Mouse (Mus musculus) forebrain, postnatal 0 days (tissue): ENCODE measurements around the gene Faap100. TPM values are rescaled to one million over a fixed set of nuclear protein-coding genes. Genes with fewer than 3 reads are reported as not detected.

Experiments
- ATAC-seq: fragments of 200-750 bp; cut with Nextera tagmentation; 2 replicates; pipeline ENCODE4 v1.8.0; 2017; ENCODE audit warnings: mild to moderate bottlenecking, moderate library complexity
- DNase-seq: peaks from one replicate; pipeline ENCODE4 v3.0.0-alpha.2; 2015
- H3K27ac ChIP-seq: fragments of 300-500 bp; sonication (generic); 2 replicates; pipeline ENCODE4 v1.5.1; 2014; ENCODE audit warnings: low read depth, mild to moderate bottlenecking, antibody characterized with exemption, low read length, moderate library complexity, mixed read lengths
- H3K27me3 ChIP-seq: fragments of 300-500 bp; sonication (generic); 2 replicates; pipeline ENCODE4 v1.6.1; 2014; ENCODE audit warnings: mild to moderate bottlenecking, low read length, mixed read lengths; ENCODE audit not compliant: insufficient read depth
- H3K36me3 ChIP-seq: fragments of 300-500 bp; sonication (generic); 2 replicates; pipeline ENCODE4 v1.6.1; 2014; ENCODE audit warnings: mild to moderate bottlenecking, moderate library complexity; ENCODE audit not compliant: insufficient read depth
- H3K4me1 ChIP-seq: fragments of 300-500 bp; sonication (generic); 2 replicates; pipeline ENCODE4 v1.6.1; 2014; ENCODE audit warnings: antibody characterized with exemption; ENCODE audit not compliant: insufficient read depth
- H3K4me2 ChIP-seq: fragments of 300-500 bp; sonication (generic); 2 replicates; pipeline ENCODE4 v1.6.1; 2014; ENCODE audit warnings: low read depth, mild to moderate bottlenecking, moderate library complexity
- H3K4me3 ChIP-seq: fragments of 300-500 bp; sonication (generic); 2 replicates; pipeline ENCODE4 v1.5.1; 2014; ENCODE audit warnings: low read depth, low read length, mixed read lengths
- H3K9ac ChIP-seq: fragments of 300-500 bp; sonication (generic); 2 replicates; pipeline ENCODE4 v1.6.1; 2014; ENCODE audit warnings: mild to moderate bottlenecking
- H3K9me3 ChIP-seq: fragments of 300-500 bp; sonication (generic); 2 replicates; pipeline ENCODE4 v1.6.1; 2016; ENCODE audit warnings: low read length
- CTCF ChIP-seq: sonication (generic); IDR thresholded peaks from 2 replicates; pipeline ENCODE4 v1.5.1; 2016; ENCODE audit warnings: antibody characterized with exemption, control low read depth, low read depth
- WGBS: fragments of 180-500 bp; shearing (Covaris S2); extraction: QIAGEN DNeasy Blood & Tissue Kit; methylation state at CpG from one replicate; pipeline ENCODE4 v1.1.7; 2014; 5-methylcytosine and 5-hydroxymethylcytosine counted together
- microRNA-seq, 2 experiments: library from miRNA; unstranded; fragments of <30 nt; microRNA quantifications; one replicate each; pipeline ENCODE4; 2016
- polyA plus RNA-seq: library from polyadenylated mRNA; unstranded; fragments of >200 nt; fragmentation: Nextera tagmentation; extraction: Ambion mirVana; gene quantifications from 2 replicates; pipeline ENCODE4 v1.2.1, GENCODE M21; 2015
- total RNA-seq: library from RNA; depleted of rRNA; stranded (reverse); fragments of >200 nt; gene quantifications from 2 replicates; pipeline ENCODE4 v1.2.3, GENCODE M21; 2014; rRNA removed

Gene Faap100
- total and polyA plus RNA-seq, 2 experiments from 2014 or later: 97.8 to 132 TPM

DNA sequence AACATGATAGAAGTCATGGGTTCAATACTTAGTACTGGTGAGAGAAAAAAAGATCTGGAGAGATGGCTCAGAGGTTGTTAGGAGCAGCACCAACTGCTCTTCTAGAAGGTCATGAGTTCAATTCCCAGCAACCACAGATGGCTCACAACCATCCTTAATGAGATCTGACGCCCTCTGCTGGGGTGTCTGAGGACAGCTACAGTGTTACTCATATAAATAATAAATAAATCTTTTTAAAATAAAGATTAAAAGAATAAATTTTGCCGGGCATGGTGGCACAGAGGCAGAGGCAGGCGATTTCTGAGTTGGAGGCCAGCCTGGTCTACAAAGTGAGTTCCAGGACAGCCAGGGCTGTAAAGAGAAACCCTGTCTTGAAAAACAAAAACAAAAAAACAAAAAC, 39.8 kb downstream of the Faap100 start:
- H3K9ac ChIP-seq: no peak overlapping the region
- no peaks in the 10 kb centered on the region for H3K27me3 ChIP-seq
- ATAC-seq (no peak), DNase-seq (no peak)
- no peak for TF ChIP-seq CTCF
- H3K4me3 ChIP-seq: no peak overlapping the region
- H3K36me3 ChIP-seq: no peaks in the 10 kb centered on the region
- no peak overlapping the region for H3K4me2 ChIP-seq
- H3K9me3 ChIP-seq: no peaks in the 10 kb centered on the region
- no peak overlapping the region for H3K27ac ChIP-seq
- 74% methylated on average over 3 of the region's 3 CpGs for WGBS
- H3K4me1 ChIP-seq: no peaks in the 10 kb centered on the region

- no peak overlapping the region for H3K9ac ChIP-seq
- WGBS: 33% methylated on average over 2 of the region's 2 CpGs
- no peak for DNase-seq
These were observed 41.1 kb downstream of the Faap100 start for GRCm38 (mm10) chr11:120337447-120337846.

GRCm38 (mm10) chr11:120335431-120336021, 43.0 kb downstream of the Faap100 start:
- Histone ChIP-seq H3K9me3 (no peaks in the 10 kb centered on the region), H3K36me3 (no peaks in the 10 kb centered on the region), H3K4me3 (no peak overlapping the region), H3K27me3 (no peaks in the 10 kb centered on the region), H3K9ac (no peak overlapping the region), H3K4me1 (no peaks in the 10 kb centered on the region), H3K4me2 (no peak overlapping the region), H3K27ac (no peak overlapping the region)
- ATAC-seq (no peak), DNase-seq (no peak)
- WGBS: 76% methylated on average over 6 of the region's 6 CpGs
- TF ChIP-seq CTCF: no peak

More at GRCm38 (mm10) chr11:120337447-120337846, 41.1 kb downstream of the Faap100 start:
- H3K36me3 ChIP-seq: no peaks in the 10 kb centered on the region
- no peak for TF ChIP-seq CTCF
- no peaks in the 10 kb centered on the region for H3K9me3 ChIP-seq
- no peak overlapping the region for H3K27ac ChIP-seq
- H3K4me2 ChIP-seq: no peak overlapping the region
- no peak for ATAC-seq
- H3K4me1 ChIP-seq: no peaks in the 10 kb centered on the region
- no peak overlapping the region for H3K4me3 ChIP-seq
- no peaks in the 10 kb centered on the region for H3K27me3 ChIP-seq

DNA sequence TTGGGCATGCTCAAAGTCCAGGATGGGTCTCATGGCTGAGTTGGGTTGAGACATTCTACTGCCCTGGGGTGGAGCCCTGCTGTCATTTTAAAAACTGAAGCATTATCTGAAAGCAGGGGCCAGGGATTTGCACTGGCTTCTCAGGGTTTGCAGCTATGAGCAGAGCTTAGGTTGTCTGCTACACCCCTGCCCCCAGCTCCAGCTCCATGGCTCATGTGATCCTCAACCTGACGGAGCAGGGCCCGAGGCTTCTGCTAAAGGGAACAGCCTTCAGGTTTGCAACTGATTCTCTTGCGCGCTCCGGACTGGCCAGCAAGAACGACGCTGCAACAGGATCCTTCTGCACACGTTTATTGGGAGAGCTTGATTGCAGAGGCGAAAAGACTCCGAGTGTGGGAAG, 58.4 kb downstream of the Faap100 start:
- TF ChIP-seq CTCF: no peak
- 97% methylated on average over 10 of the region's 10 CpGs for WGBS
- no peak for ATAC-seq

GRCm38 (mm10) chr11:120319310-120319709, 59.3 kb downstream of the Faap100 start:
- WGBS: 87% methylated on average over 5 of the region's 5 CpGs
- Histone ChIP-seq H3K4me1 (peaks cover 7% of the 10 kb centered on the region; the same call in 1 of the 2 replicates), H3K27me3 (no peaks in the 10 kb centered on the region), H3K4me3 (no peak overlapping the region), H3K4me2 (no peak overlapping the region), H3K36me3 (no peaks in the 10 kb centered on the region), H3K27ac (no peak overlapping the region), H3K9me3 (no peaks in the 10 kb centered on the region), H3K9ac (no peak overlapping the region)
- DNase-seq (no peak), ATAC-seq (no peak)
- TF ChIP-seq CTCF: no peak

More for the DNA sequence above, 58.4 kb downstream of the Faap100 start:
- Histone ChIP-seq H3K36me3 (no peaks in the 10 kb centered on the region), H3K4me3 (no peak overlapping the region), H3K27ac (no peak overlapping the region), H3K9me3 (no peaks in the 10 kb centered on the region), H3K9ac (no peak overlapping the region), H3K4me1 (peaks cover 5% of the 10 kb centered on the region; the same call in 1 of the 2 replicates), H3K4me2 (no peak overlapping the region), H3K27me3 (no peaks in the 10 kb centered on the region)
- DNase-seq: no peak

Small RNA genes lying within 50 kb of the gene (microRNA-seq; reads per million reads assigned to microRNA genes)
- gene Gm23419: 0 reads per million in 2 experiments
- 3.9 to 4.3 reads per million in 2 experiments for gene Mir6935

Other genes starting within 250 kb of the Faap100 start
- 114 and 147 TPM in 2 replicates for gene Slc38a10, start 227.4 kb downstream of the Faap100 start, total RNA-seq
- 90.4 and 97.0 TPM in 2 replicates for gene Slc38a10, start 227.4 kb downstream of the Faap100 start, polyA plus RNA-seq
- 19.3 and 26.5 TPM in 2 replicates for gene Bahcc1, start 145.8 kb downstream of the Faap100 start, total RNA-seq
- 3.9 and 6.5 TPM in 2 replicates for gene Bahcc1, start 145.8 kb downstream of the Faap100 start, polyA plus RNA-seq
- 2,455 and 2,516 TPM in 2 replicates for gene Actg1, start 30.2 kb downstream of the Faap100 start, total RNA-seq
- gene Actg1, start 30.2 kb downstream of the Faap100 start, polyA plus RNA-seq: 4,096 and 4,381 TPM in 2 replicates
- 0.29 TPM in 1 of 2 replicates, not detected in the other for gene Fscn2, start 17.2 kb downstream of the Faap100 start, total RNA-seq
- 1.9 and 2.0 TPM in 2 replicates for gene Fscn2, start 17.2 kb downstream of the Faap100 start, polyA plus RNA-seq
- 44.2 and 65.8 TPM in 2 replicates for gene Nploc4, start 58.9 kb upstream of the Faap100 start, total RNA-seq
- gene Nploc4, start 58.9 kb upstream of the Faap100 start, polyA plus RNA-seq: 23.1 and 28.6 TPM in 2 replicates
- gene Tspan10, start 63.9 kb upstream of the Faap100 start, total RNA-seq: not detected in 2 replicates
- gene Tspan10, start 63.9 kb upstream of the Faap100 start, polyA plus RNA-seq: not detected in 2 replicates
- 0.33 TPM in 1 of 2 replicates, not detected in the other for gene Pde6g, start 74.7 kb upstream of the Faap100 start, total RNA-seq
- 0.18 and 1.4 TPM in 2 replicates for gene Pde6g, start 74.7 kb upstream of the Faap100 start, polyA plus RNA-seq
- 9.9 and 15.2 TPM in 2 replicates for gene Oxld1, start 79.3 kb upstream of the Faap100 start, total RNA-seq
- gene Oxld1, start 79.3 kb upstream of the Faap100 start, polyA plus RNA-seq: 12.7 and 13.8 TPM in 2 replicates
- gene Ccdc137, start 79.4 kb upstream of the Faap100 start, total RNA-seq: 18.1 and 21.0 TPM in 2 replicates
- gene Ccdc137, start 79.4 kb upstream of the Faap100 start, polyA plus RNA-seq: 13.6 and 15.4 TPM in 2 replicates
- gene Arl16, start 88.8 kb upstream of the Faap100 start, total RNA-seq: 35.2 and 37.8 TPM in 2 replicates
- 40.3 and 56.4 TPM in 2 replicates for gene Arl16, start 88.8 kb upstream of the Faap100 start, polyA plus RNA-seq
- gene Mrpl12, start 105.8 kb upstream of the Faap100 start, total RNA-seq: 42.6 and 49.9 TPM in 2 replicates
- gene Mrpl12, start 105.8 kb upstream of the Faap100 start, polyA plus RNA-seq: 143 and 179 TPM in 2 replicates
- 20.9 and 22.8 TPM in 2 replicates for gene Slc25a10, start 113.1 kb upstream of the Faap100 start, total RNA-seq
- 20.5 and 21.1 TPM in 2 replicates for gene Slc25a10, start 113.1 kb upstream of the Faap100 start, polyA plus RNA-seq
- gene Gcgr, start 151.9 kb upstream of the Faap100 start, total RNA-seq: not detected in 2 replicates
- gene Gcgr, start 151.9 kb upstream of the Faap100 start, polyA plus RNA-seq: 0.09 and 0.22 TPM in 2 replicates
- gene Mcrip1, start 171.0 kb upstream of the Faap100 start, total RNA-seq: 103 and 105 TPM in 2 replicates
- gene Mcrip1, start 171.0 kb upstream of the Faap100 start, polyA plus RNA-seq: 261 and 275 TPM in 2 replicates
- not detected in 2 replicates for gene Ppp1r27, start 172.4 kb upstream of the Faap100 start, total RNA-seq
- not detected in 2 replicates for gene Ppp1r27, start 172.4 kb upstream of the Faap100 start, polyA plus RNA-seq
- 162 and 174 TPM in 2 replicates for gene P4hb, start 194.5 kb upstream of the Faap100 start, total RNA-seq
- gene P4hb, start 194.5 kb upstream of the Faap100 start, polyA plus RNA-seq: 208 and 218 TPM in 2 replicates
- 214 and 237 TPM in 2 replicates for gene Arhgdia, start 202.9 kb upstream of the Faap100 start, total RNA-seq
- 416 and 435 TPM in 2 replicates for gene Arhgdia, start 202.9 kb upstream of the Faap100 start, polyA plus RNA-seq
- 99.8 and 111 TPM in 2 replicates for gene Alyref, start 219.6 kb upstream of the Faap100 start, total RNA-seq
- gene Alyref, start 219.6 kb upstream of the Faap100 start, polyA plus RNA-seq: 207 and 238 TPM in 2 replicates
- 54.2 and 64.2 TPM in 2 replicates for gene Anapc11, start 219.7 kb upstream of the Faap100 start, total RNA-seq
- gene Anapc11, start 219.7 kb upstream of the Faap100 start, polyA plus RNA-seq: 207 and 226 TPM in 2 replicates
- not detected in 2 replicates for gene Npb, start 229.7 kb upstream of the Faap100 start, total RNA-seq
- gene Npb, start 229.7 kb upstream of the Faap100 start, polyA plus RNA-seq: 0.42 and 0.80 TPM in 2 replicates
- gene Pcyt2, start 239.2 kb upstream of the Faap100 start, total RNA-seq: 102 and 129 TPM in 2 replicates
- 107 and 117 TPM in 2 replicates for gene Pcyt2, start 239.2 kb upstream of the Faap100 start, polyA plus RNA-seq
- 48.7 and 51.8 TPM in 2 replicates for gene Sirt7, start 246.5 kb upstream of the Faap100 start, total RNA-seq
- 37.4 and 40.7 TPM in 2 replicates for gene Sirt7, start 246.5 kb upstream of the Faap100 start, polyA plus RNA-seq